Mouse (Mus musculus) cerebellum, adult 2 months (tissue): ENCODE measurements around the gene Gm13212.
"Not testable (repeated sequence)": the region's sequence is repeated elsewhere in the genome, so short reads cannot be mapped to it uniquely, and the experiment has no call there.

Source experiments
- CTCF ChIP-seq: fragments of 200-500 bp; IDR thresholded peaks from 2 replicates; pipeline ENCODE4 v1.5.1; 2011; ENCODE audit warnings: low read depth, mild to moderate bottlenecking, control low read depth, low read length, moderate library complexity, borderline replicate concordance; ENCODE audit not compliant: insufficient read depth
- POLR2A ChIP-seq: fragments of 200-500 bp; IDR thresholded peaks from 2 replicates; pipeline ENCODE4 v1.6.1; 2011; ENCODE audit warnings: low read length, control low read depth, borderline replicate concordance; ENCODE audit not compliant: insufficient read depth

- TF ChIP-seq POLR2A, CTCF: not testable (repeated sequence)
Observed at GRCm38 (mm10) chr4:145640416-145641185, 55.6 kb downstream of the Gm13212 start.
